8 mouse cellular contexts compared by ENCODE assay signal in the genomic region with DNA sequence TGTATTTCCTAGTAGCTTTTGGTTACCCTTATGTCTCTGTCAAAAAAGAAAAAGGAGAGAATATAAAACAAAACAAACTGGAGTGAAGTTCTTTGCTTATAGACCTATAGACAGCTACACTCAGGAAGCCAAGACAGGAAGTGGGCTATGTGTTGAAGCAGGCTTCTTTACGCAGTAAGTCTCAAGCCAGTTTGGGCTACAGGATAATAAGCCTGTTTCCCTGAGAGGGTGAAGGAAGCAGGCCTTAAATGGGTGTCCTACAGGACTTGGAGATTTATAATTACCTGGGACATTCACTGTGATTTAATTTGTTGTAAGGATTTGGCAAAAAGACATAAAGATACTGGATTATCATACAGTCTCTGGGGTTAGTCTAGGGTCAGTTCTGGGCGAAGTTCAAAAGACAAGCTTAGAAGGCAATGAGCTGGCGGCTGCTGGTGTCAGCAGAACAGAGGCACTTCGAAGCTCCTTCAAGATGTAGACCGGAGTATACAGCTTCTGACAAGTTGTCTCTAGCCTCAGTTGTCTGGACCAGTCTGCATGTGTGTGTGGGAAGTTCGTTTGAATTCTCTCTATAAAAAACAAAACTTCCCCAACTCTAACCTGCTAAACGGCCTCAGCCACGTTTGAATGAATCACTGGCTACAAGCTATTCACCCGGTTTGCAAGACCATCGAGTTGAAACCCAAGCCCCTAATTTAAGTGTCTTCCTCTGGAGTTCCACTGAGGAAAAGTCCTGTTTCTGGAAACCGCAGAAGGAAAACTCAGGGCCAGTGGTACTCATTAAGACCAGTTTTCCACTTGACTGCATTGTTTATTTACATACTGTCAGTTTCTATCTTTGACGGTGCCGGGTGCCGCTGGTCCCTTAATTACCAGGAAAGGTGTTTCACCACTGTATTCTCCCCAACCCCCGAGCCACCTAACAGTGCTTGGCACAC. TPM values are rescaled to one million over a fixed set of nuclear protein-coding genes. Genes with fewer than 3 reads are reported as not detected.
DNase-seq lines count a peak whose midpoint lies in the region; ATAC-seq and TF ChIP-seq lines count a peak whose summit lies in the region.

No protein-coding gene starts in this region.

- no peak overlapping the region for H3K27ac ChIP-seq in embryonic facial prominence, embryonic 10.5 days (replicated peaks)
- no peak overlapping the region for H3K27ac ChIP-seq in kidney, adult 2 months (ENCODE audit: insufficient read depth, low read depth, low read length)
- H3K27ac ChIP-seq in midbrain, embryonic 13.5 days = no peak overlapping the region

- TF ChIP-seq CTCF in kidney, adult 2 months (conservative IDR thresholded peaks at IDR 0.05; ENCODE audit: insufficient read depth, insufficient read length, low read depth, low read length) = no peak

- WGBS in embryonic facial prominence, embryonic 10.5 days = 34% methylated on average over 15 of the region's 15 CpGs
- WGBS in kidney, adult 2 months = 41% methylated on average over 15 of the region's 15 CpGs
- 40% methylated on average over 15 of the region's 15 CpGs for WGBS in midbrain, embryonic 13.5 days

- H3K9ac ChIP-seq in midbrain, embryonic 13.5 days (replicated peaks) = no peak overlapping the region

- H3K36me3 ChIP-seq in embryonic facial prominence, embryonic 10.5 days (replicated peaks) = no peaks in the 10 kb centered on the region
- H3K36me3 ChIP-seq in kidney, adult 2 months (ENCODE audit: control insufficient read depth, insufficient read depth, low read length) = no peaks in the 10 kb centered on the region
- H3K36me3 ChIP-seq in midbrain, embryonic 13.5 days = no peaks in the 10 kb centered on the region

- H3K9me3 ChIP-seq in embryonic facial prominence, embryonic 10.5 days = no peaks in the 10 kb centered on the region
- no peaks in the 10 kb centered on the region for H3K9me3 ChIP-seq in midbrain, embryonic 13.5 days

- DNase-seq in kidney, adult 11 months = peak; percentile 35
- DNase-seq in kidney, adult 8-10 months = no peak
- peak; percentile 21 for DNase-seq in embryonic facial prominence, embryonic 10.5 days (ENCODE audit: low spot score)
- DNase-seq in kidney, adult 2 months = peak; percentile 69
- DNase-seq in ovary, postnatal 14 days (ENCODE audit: low spot score) = no peak
- no peak for DNase-seq in left cerebral cortex, adult 9 months (ENCODE audit: low spot score in 2 of 2)
- no peak for DNase-seq in gastrocnemius, postnatal 25 days

- peak overlapping the region; percentile 88 for H3K4me2 ChIP-seq in midbrain, embryonic 13.5 days (replicated peaks)

- no peak for ATAC-seq in midbrain, embryonic 13.5 days

- peak overlapping the region; percentile 88 for H3K4me3 ChIP-seq in embryonic facial prominence, embryonic 10.5 days
- no peak overlapping the region for H3K4me3 ChIP-seq in kidney, adult 2 months (ENCODE audit: insufficient read depth, low read depth, low read length)
- peak overlapping the region; percentile 62; the same call in 1 of the 2 replicates for H3K4me3 ChIP-seq in midbrain, embryonic 13.5 days (replicated peaks)

- H3K4me1 ChIP-seq in embryonic facial prominence, embryonic 10.5 days = peaks cover 39% of the 10 kb centered on the region
- H3K4me1 ChIP-seq in kidney, adult 2 months (ENCODE audit: control insufficient read depth, insufficient read depth, low read length) = peaks cover 2% of the 10 kb centered on the region; the same call in 1 of the 2 replicates
- H3K4me1 ChIP-seq in midbrain, embryonic 13.5 days (replicated peaks) = peaks cover 20% of the 10 kb centered on the region

- H3K27me3 ChIP-seq in embryonic facial prominence, embryonic 10.5 days (replicated peaks; ENCODE audit: low read depth, poor library complexity, severe bottlenecking) = peaks cover 45% of the 10 kb centered on the region
- no peaks in the 10 kb centered on the region for H3K27me3 ChIP-seq in kidney, adult 2 months (replicated peaks; ENCODE audit: control insufficient read depth, insufficient read depth, low read length)
- peaks cover 22% of the 10 kb centered on the region for H3K27me3 ChIP-seq in midbrain, embryonic 13.5 days

- no peak for TF ChIP-seq POLR2A in kidney, adult 2 months (IDR thresholded peaks at IDR 0.05; ENCODE audit: low read depth, low read length)

RNA-seq across cellular contexts. Expression of gene Arsg, which starts 2.0 kb away (rescaled TPM):
- 1.5 and 1.6 TPM in 2 replicates for polyA plus RNA-seq in embryonic facial prominence, embryonic 10.5 days (2016; fragmentation: Nextera tagmentation; extraction: Ambion mirVana)
- 20.9 and 24.9 TPM in 2 replicates for polyA plus RNA-seq in kidney, adult 2 months (2012; rRNA removed)
- polyA plus RNA-seq in midbrain, embryonic 13.5 days (2015; fragmentation: Nextera tagmentation; extraction: Ambion mirVana) = 2.6 and 3.1 TPM in 2 replicates
- total RNA-seq in gastrocnemius, postnatal 25 days (2021) = 1 to 10 TPM; 2.6 to 4.7 TPM

RNA-seq across cellular contexts. Expression of gene Slc16a6, which starts 2.2 kb away (rescaled TPM):
- 3.8 TPM in 2 replicates for polyA plus RNA-seq in embryonic facial prominence, embryonic 10.5 days (2016; fragmentation: Nextera tagmentation; extraction: Ambion mirVana)
- polyA plus RNA-seq in kidney, adult 2 months (2012; rRNA removed) = 1.2 and 2.8 TPM in 2 replicates
- polyA plus RNA-seq in midbrain, embryonic 13.5 days (2015; fragmentation: Nextera tagmentation; extraction: Ambion mirVana) = 3.1 and 4.4 TPM in 2 replicates
- total RNA-seq in gastrocnemius, postnatal 25 days (2021) = 10 to 100 TPM in 1 of 2 experiments, 1 to 10 TPM in 1; 7.0 to 11.5 TPM

RNA-seq across cellular contexts. Expression of gene Amz2, which starts 45.4 kb away (rescaled TPM):
- polyA plus RNA-seq in embryonic facial prominence, embryonic 10.5 days (2016; fragmentation: Nextera tagmentation; extraction: Ambion mirVana) = 34.5 and 41.6 TPM in 2 replicates
- polyA plus RNA-seq in kidney, adult 2 months (2012; rRNA removed) = 42.5 and 47.2 TPM in 2 replicates
- 53.1 and 53.5 TPM in 2 replicates for polyA plus RNA-seq in midbrain, embryonic 13.5 days (2015; fragmentation: Nextera tagmentation; extraction: Ambion mirVana)
- total RNA-seq in gastrocnemius, postnatal 25 days (2021) = 10 to 100 TPM; 54.0 to 63.0 TPM

RNA-seq across cellular contexts. Expression of gene 9930022D16Rik, which starts 57.5 kb away (rescaled TPM):
- not detected in 2 replicates for polyA plus RNA-seq in embryonic facial prominence, embryonic 10.5 days (2016; fragmentation: Nextera tagmentation; extraction: Ambion mirVana)
- not detected in 2 replicates for polyA plus RNA-seq in kidney, adult 2 months (2012; rRNA removed)
- polyA plus RNA-seq in midbrain, embryonic 13.5 days (2015; fragmentation: Nextera tagmentation; extraction: Ambion mirVana) = not detected in 2 replicates
- total RNA-seq in gastrocnemius, postnatal 25 days (2021) = not detected

Comparison
In these comparisons a context has a peak if more than half of its experiments do, and no peak if none do; other contexts are left out.
1. DNase-seq: peak in kidney, adult 11 months (single experiment), embryonic facial prominence, embryonic 10.5 days (single experiment) and kidney, adult 2 months (single experiment); none in kidney, adult 8-10 months (0 of 2), ovary, postnatal 14 days (single experiment), left cerebral cortex, adult 9 months (0 of 2) and gastrocnemius, postnatal 25 days (single experiment).